Mouse (Mus musculus) myocyte (in vitro differentiated cells): ENCODE measurements around the gene Bmx. TPM values are rescaled to one million over a fixed set of nuclear protein-coding genes. Genes with fewer than 3 reads are reported as not detected.

Experiments
- H3K27me3 ChIP-seq: one replicate; pipeline ENCODE4 v1.6.1; 2011; ENCODE audit not compliant: control insufficient read depth, insufficient read depth, insufficient read length
- H3K36me3 ChIP-seq: one replicate; pipeline ENCODE4 v1.6.1; 2011; ENCODE audit not compliant: control insufficient read depth, insufficient read depth
- H3K4me2 ChIP-seq: one replicate; pipeline ENCODE4 v1.6.1; 2011; ENCODE audit warnings: low read depth, control low read depth
- H3K4me3 ChIP-seq: one replicate; pipeline ENCODE4 v1.5.1; 2011; ENCODE audit warnings: mild to moderate bottlenecking, control low read depth, moderate library complexity
- H3K79me2 ChIP-seq: one replicate; pipeline ENCODE4 v1.6.1; 2011; ENCODE audit not compliant: control insufficient read depth, insufficient read depth
- H3ac ChIP-seq: one replicate; pipeline ENCODE4 v1.6.1; 2011; ENCODE audit not compliant: control insufficient read depth, insufficient read length
- CEBPB ChIP-seq: IDR thresholded peaks from 2 replicates; pipeline ENCODE4 v1.6.1; 2011; ENCODE audit warnings: mild to moderate bottlenecking, moderate library complexity; ENCODE audit not compliant: poor library complexity, insufficient read depth, severe bottlenecking
- E2F4 ChIP-seq: IDR thresholded peaks from one replicate; pipeline ENCODE4 v1.6.1; 2011; ENCODE audit warnings: mild to moderate bottlenecking, control low read depth, moderate library complexity; ENCODE audit not compliant: insufficient read depth
- MAX ChIP-seq: IDR thresholded peaks from one replicate; pipeline ENCODE4 v1.6.1; 2011; ENCODE audit warnings: low read depth, mild to moderate bottlenecking, control low read depth
- MYOD1 ChIP-seq, 3 experiments: IDR thresholded peaks; one replicate each; pipeline ENCODE4 v1.6.1; 2011; ENCODE audit warnings: control low read depth in 2 of 3, low read depth in 2 of 3, mild to moderate bottlenecking in 2 of 3, moderate library complexity in 1 of 3; ENCODE audit not compliant: insufficient read length in 2 of 3, control insufficient read depth in 1 of 3
- MYOG ChIP-seq, 3 experiments: IDR thresholded peaks; one replicate each; pipeline ENCODE4 v1.6.1; 2011; ENCODE audit warnings: control low read depth in 2 of 3, low read depth in 2 of 3, mild to moderate bottlenecking in 2 of 3; ENCODE audit not compliant: insufficient read length in 2 of 3, control insufficient read depth in 1 of 3, insufficient read depth in 1 of 3
- POLR2A ChIP-seq: IDR thresholded peaks from one replicate; pipeline ENCODE4 v1.6.1; 2011; ENCODE audit warnings: low read depth, mild to moderate bottlenecking, control low read depth, moderate library complexity; ENCODE audit not compliant: insufficient read length
- POLR2AphosphoS2 ChIP-seq: IDR thresholded peaks from one replicate; pipeline ENCODE4 v1.6.1; 2011; ENCODE audit warnings: low read depth, control low read depth; ENCODE audit not compliant: insufficient read length
- REST ChIP-seq: IDR thresholded peaks from one replicate; pipeline ENCODE4 v1.6.1; 2011; ENCODE audit warnings: mild to moderate bottlenecking, control low read depth, moderate library complexity; ENCODE audit not compliant: insufficient read depth, insufficient read length
- SRF ChIP-seq: IDR thresholded peaks from one replicate; pipeline ENCODE4 v1.6.1; 2011; ENCODE audit warnings: low read depth; ENCODE audit not compliant: control insufficient read depth, insufficient read length
- TCF12 ChIP-seq: IDR thresholded peaks from one replicate; pipeline ENCODE4 v1.6.1; 2011; ENCODE audit warnings: mild to moderate bottlenecking, control low read depth; ENCODE audit not compliant: poor library complexity, insufficient read depth, severe bottlenecking
- TCF3 ChIP-seq: IDR thresholded peaks from one replicate; pipeline ENCODE4 v1.6.1; 2011; ENCODE audit warnings: low read depth, control low read depth; ENCODE audit not compliant: insufficient read length
- USF1 ChIP-seq: IDR thresholded peaks from one replicate; pipeline ENCODE4 v1.6.1; 2011; ENCODE audit warnings: low read depth, mild to moderate bottlenecking, control low read depth, moderate library complexity
- polyA plus RNA-seq: library from polyadenylated mRNA; unstranded; fragments of >200 nt; fragmentation: generic; extraction: Trizol; gene quantifications from one replicate; pipeline ENCODE4 v1.2.1, GENCODE M21; 2012; ENCODE audit warnings: missing spikeins

The Bmx gene
- polyA plus RNA-seq, 1 experiment: not detected

DNA sequence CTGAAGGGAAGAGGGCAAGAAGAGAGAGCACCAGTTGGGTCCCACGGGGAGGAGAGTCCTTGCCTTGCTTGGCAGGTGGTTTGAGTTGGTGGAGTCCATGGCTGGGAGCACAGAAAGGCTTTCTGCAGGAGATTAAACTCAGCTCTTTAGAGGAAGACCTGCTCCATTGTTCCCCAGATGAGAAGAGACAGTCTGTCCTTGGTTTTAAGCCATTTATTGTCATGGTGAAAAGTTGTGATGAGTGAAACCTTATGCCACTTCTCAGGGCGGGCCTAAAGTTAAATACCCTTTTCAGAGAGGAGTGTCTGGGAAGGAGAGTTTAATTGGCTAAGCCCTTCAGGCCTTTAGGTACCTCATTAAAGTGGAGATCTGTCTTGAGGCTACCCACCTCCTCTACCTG, 4.3 kb upstream of the Bmx start:
- Histone ChIP-seq H3ac (no peak overlapping the region), H3K79me2 (no peaks in the 10 kb centered on the region), H3K27me3 (no peaks in the 10 kb centered on the region), H3K4me2 (no peak overlapping the region), H3K36me3 (no peaks in the 10 kb centered on the region), H3K4me3 (no peak overlapping the region)
- no peak for TF ChIP-seq MYOG (IDR thresholded peaks at IDR 0.05; ENCODE audit: control insufficient read depth in 1 of 3, insufficient read depth in 1 of 3, insufficient read length in 2 of 3, low read depth in 2 of 3)
- TF ChIP-seq MAX: no peak

- Histone ChIP-seq H3ac (no peak overlapping the region), H3K36me3 (no peaks in the 10 kb centered on the region), H3K4me3 (no peak overlapping the region), H3K27me3 (no peaks in the 10 kb centered on the region), H3K4me2 (no peak overlapping the region), H3K79me2 (no peaks in the 10 kb centered on the region)
- no peak for TF ChIP-seq MAX
- no peak for TF ChIP-seq MYOG (IDR thresholded peaks at IDR 0.05; ENCODE audit: control insufficient read depth in 1 of 3, insufficient read depth in 1 of 3, insufficient read length in 2 of 3, low read depth in 2 of 3)
- TF ChIP-seq MYOD1 (IDR thresholded peaks at IDR 0.05; ENCODE audit: control insufficient read depth in 1 of 3, insufficient read length in 2 of 3, low read depth in 2 of 3): no peak
- no peak for TF ChIP-seq USF1
- TF ChIP-seq SRF: no peak
- TF ChIP-seq CEBPB: no peak
- no peak for TF ChIP-seq POLR2AphosphoS2
- no peak for TF ChIP-seq POLR2A
- TF ChIP-seq TCF3: no peak
- no peak for TF ChIP-seq REST
- TF ChIP-seq E2F4: no peak
- no peak for TF ChIP-seq TCF12
Observed at GRCm38 (mm10) chrX:164258662-164259061, 669 bp upstream of the Bmx start.

GRCm38 (mm10) chrX:164256527-164256926, 1.5 kb downstream of the Bmx start:
- Histone ChIP-seq H3K4me3 (no peak overlapping the region), H3K4me2 (no peak overlapping the region), H3K79me2 (no peaks in the 10 kb centered on the region), H3K36me3 (no peaks in the 10 kb centered on the region), H3K27me3 (no peaks in the 10 kb centered on the region), H3ac (no peak overlapping the region)
- no peak for TF ChIP-seq MYOG (IDR thresholded peaks at IDR 0.05; ENCODE audit: control insufficient read depth in 1 of 3, insufficient read depth in 1 of 3, insufficient read length in 2 of 3, low read depth in 2 of 3)
- no peak for TF ChIP-seq E2F4
- TF ChIP-seq REST: no peak
- TF ChIP-seq TCF3: no peak
- no peak for TF ChIP-seq MAX
- no peak for TF ChIP-seq POLR2AphosphoS2
- no peak for TF ChIP-seq CEBPB
- TF ChIP-seq POLR2A: no peak
- no peak for TF ChIP-seq MYOD1 (IDR thresholded peaks at IDR 0.05; ENCODE audit: control insufficient read depth in 1 of 3, insufficient read length in 2 of 3, low read depth in 2 of 3)
- no peak for TF ChIP-seq SRF
- TF ChIP-seq USF1: no peak
- TF ChIP-seq TCF12: no peak

- Histone ChIP-seq H3ac (no peak overlapping the region), H3K4me3 (no peak overlapping the region), H3K27me3 (no peaks in the 10 kb centered on the region), H3K36me3 (no peaks in the 10 kb centered on the region), H3K79me2 (no peaks in the 10 kb centered on the region), H3K4me2 (peak overlapping the region; percentile 18)
- no peak for TF ChIP-seq MYOG (IDR thresholded peaks at IDR 0.05; ENCODE audit: control insufficient read depth in 1 of 3, insufficient read depth in 1 of 3, insufficient read length in 2 of 3, low read depth in 2 of 3)
- no peak for TF ChIP-seq E2F4
- TF ChIP-seq TCF3: no peak
- no peak for TF ChIP-seq POLR2A
- TF ChIP-seq MAX: no peak
- no peak for TF ChIP-seq TCF12
- TF ChIP-seq MYOD1 (IDR thresholded peaks at IDR 0.05; ENCODE audit: control insufficient read depth in 1 of 3, insufficient read length in 2 of 3, low read depth in 2 of 3): no peak
- no peak for TF ChIP-seq REST
- TF ChIP-seq POLR2AphosphoS2: no peak
- TF ChIP-seq USF1: no peak
- TF ChIP-seq CEBPB: no peak
- no peak for TF ChIP-seq SRF
Observed at GRCm38 (mm10) chrX:164246722-164247121, 11.3 kb downstream of the Bmx start.

GRCm38 (mm10) chrX:164245714-164246113, 12.3 kb downstream of the Bmx start:
- Histone ChIP-seq H3K27me3 (no peaks in the 10 kb centered on the region), H3K36me3 (no peaks in the 10 kb centered on the region), H3K4me3 (no peak overlapping the region), H3K79me2 (no peaks in the 10 kb centered on the region), H3K4me2 (peak overlapping the region; percentile 38), H3ac (no peak overlapping the region)
- no peak for TF ChIP-seq E2F4
- peak; percentile 50; the same call in 1 of the 2 replicates for TF ChIP-seq CEBPB
- TF ChIP-seq SRF: no peak
